Mouse (Mus musculus) layer of hippocampus, adult 9-11 months (tissue): Measurements from ENCODE around the gene Siva1.

Source experiments
- DNase-seq: peaks from one replicate; pipeline ENCODE4 v3.0.0; 2022

Siva1 gene

GRCm38 (mm10) chr12:112661327-112661605 lies 16.8 kb downstream of the Siva1 start:
- DNase-seq, result no peak

- DNase-seq, result no peak
These were observed 17.4 kb downstream of the Siva1 start for GRCm38 (mm10) chr12:112661851-112662250.

- DNase-seq, result no peak
These were observed 18.8 kb downstream of the Siva1 start for GRCm38 (mm10) chr12:112663303-112663702.

GRCm38 (mm10) chr12:112663716-112664115 lies 19.2 kb downstream of the Siva1 start:
- no peak for DNase-seq

GRCm38 (mm10) chr12:112664124-112664523 lies 19.6 kb downstream of the Siva1 start:
- no peak for DNase-seq

GRCm38 (mm10) chr12:112664656-112665055 lies 20.2 kb downstream of the Siva1 start:
- no peak for DNase-seq

GRCm38 (mm10) chr12:112665445-112665844 lies 21.0 kb downstream of the Siva1 start:
- DNase-seq, result peak; percentile 80

- DNase-seq, result no peak
These were observed 21.5 kb downstream of the Siva1 start for GRCm38 (mm10) chr12:112665881-112666544.

GRCm38 (mm10) chr12:112667619-112668297 lies 23.3 kb downstream of the Siva1 start:
- DNase-seq, result no peak

GRCm38 (mm10) chr12:112670718-112671393 lies 26.4 kb downstream of the Siva1 start:
- DNase-seq, result no peak

GRCm38 (mm10) chr12:112671891-112672290 lies 27.4 kb downstream of the Siva1 start:
- no peak for DNase-seq

GRCm38 (mm10) chr12:112672744-112673575 lies 28.5 kb downstream of the Siva1 start:
- DNase-seq, result no peak

GRCm38 (mm10) chr12:112673576-112674091 lies 29.2 kb downstream of the Siva1 start:
- DNase-seq, result no peak

GRCm38 (mm10) chr12:112674132-112675011 lies 29.9 kb downstream of the Siva1 start, which contains the start of gene Akt1:
TSS of gene Akt1 (minus strand) at chr12:112674884.
- DNase-seq, result no peak

GRCm38 (mm10) chr12:112675245-112676035 lies 31.0 kb downstream of the Siva1 start:
- DNase-seq, result peak; percentile 79

GRCm38 (mm10) chr12:112677076-112677475 lies 32.6 kb downstream of the Siva1 start:
- no peak for DNase-seq

GRCm38 (mm10) chr12:112677943-112678554 lies 33.6 kb downstream of the Siva1 start:
- no peak for DNase-seq

GRCm38 (mm10) chr12:112678555-112679026 lies 34.1 kb downstream of the Siva1 start, which contains the start of gene Zbtb42:
TSS of gene Zbtb42 (plus strand) at chr12:112678828.
- no peak for DNase-seq

GRCm38 (mm10) chr12:112679027-112679996 lies 34.8 kb downstream of the Siva1 start:
- no peak for DNase-seq
